Mouse (Mus musculus): Measurements from ENCODE around the gene Lekr1.

DNA sequence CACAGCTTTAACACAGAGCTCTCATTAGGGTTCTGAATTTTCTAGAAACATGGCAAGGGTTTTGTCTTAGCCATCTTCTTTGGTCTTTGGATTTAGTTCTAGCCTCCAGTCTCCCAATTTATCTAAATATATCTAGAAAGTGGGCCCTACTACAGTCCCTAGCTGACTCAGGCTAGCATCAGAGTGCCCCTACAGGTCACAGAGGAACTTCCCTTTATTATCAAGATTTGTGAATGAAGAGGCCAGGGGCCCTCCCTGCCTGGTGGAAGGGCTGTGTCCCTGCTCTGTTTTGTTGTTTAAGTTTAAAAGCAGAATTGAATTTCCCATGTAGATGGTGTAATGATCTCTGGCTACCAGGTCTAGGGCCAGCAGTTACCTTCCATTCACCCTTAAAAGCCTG is 173.6 kb downstream of the Lekr1 start:
- TF ChIP-seq CTCF (IDR thresholded peaks at IDR 0.05; ENCODE audit: control insufficient read depth, insufficient read depth, low read length): no peak
- TF ChIP-seq POLR2A (IDR thresholded peaks at IDR 0.05; ENCODE audit: borderline replicate concordance, control insufficient read depth, low read depth, low read length): no peak

Measured in bone marrow, adult 2 months (tissue).